In genomic region chr2:124740848-124741247, GRCm38 (mm10) we compare ENCODE assay signal across 13 mouse cellular contexts.
DNase-seq lines count a peak whose midpoint lies in the region; ATAC-seq lines count a peak whose summit lies in the region.
"Had no signal": no experiment of that assay in that cellular context is flagged by ENCODE, and none has a peak within 500 bp of the region (broad histone marks: within the 10 kb centered on the region; RNA-seq: fewer than 3 reads in every experiment).

No protein-coding gene starts in this region.

- no peak overlapping the region for H3K4me3 ChIP-seq in embryonic facial prominence, embryonic 11.5 days (ENCODE audit: low read depth, low read length)
- no peak overlapping the region for H3K4me3 ChIP-seq in embryonic facial prominence, embryonic 10.5 days
- H3K4me3 ChIP-seq in liver, embryonic 11.5 days (ENCODE audit: low read depth, low read length), result no peak overlapping the region
- H3K4me3 ChIP-seq in heart, embryonic 10.5 days, result no peak overlapping the region
- peak overlapping the region; percentile 54 for H3K4me3 ChIP-seq in megakaryocyte, embryonic 14.5 days (replicated peaks)

- H3K9ac ChIP-seq in embryonic facial prominence, embryonic 11.5 days (replicated peaks; ENCODE audit: low read length), result no peak overlapping the region
- H3K9ac ChIP-seq in liver, embryonic 11.5 days (ENCODE audit: low read depth, low read length), result no peak overlapping the region

- H3K4me2 ChIP-seq in embryonic facial prominence, embryonic 11.5 days (ENCODE audit: low read depth, low read length), result no peak overlapping the region
- H3K4me2 ChIP-seq in liver, embryonic 11.5 days, result no peak overlapping the region

- H3K27ac ChIP-seq in embryonic facial prominence, embryonic 11.5 days (replicated peaks; ENCODE audit: low read depth, low read length), result no peak overlapping the region
- no peak overlapping the region for H3K27ac ChIP-seq in embryonic facial prominence, embryonic 10.5 days (replicated peaks)
- H3K27ac ChIP-seq in liver, embryonic 11.5 days (ENCODE audit: low read depth, low read length), result no peak overlapping the region
- 0 out of 2 replicates have a peak overlapping the region, but pooled peaks have one; percentile 36 for H3K27ac ChIP-seq in heart, embryonic 10.5 days

- no peaks in the 10 kb centered on the region for H3K36me3 ChIP-seq in embryonic facial prominence, embryonic 11.5 days (replicated peaks; ENCODE audit: control insufficient read depth, insufficient read depth, low read depth, low read length)
- no peaks in the 10 kb centered on the region for H3K36me3 ChIP-seq in embryonic facial prominence, embryonic 10.5 days (replicated peaks)
- no peaks in the 10 kb centered on the region for H3K36me3 ChIP-seq in liver, embryonic 11.5 days (ENCODE audit: control insufficient read depth, insufficient read depth, low read length)
- H3K36me3 ChIP-seq in heart, embryonic 10.5 days, result no peaks in the 10 kb centered on the region
- H3K36me3 ChIP-seq in megakaryocyte, embryonic 14.5 days (replicated peaks; ENCODE audit: low read length), result no peaks in the 10 kb centered on the region
- H3K36me3 ChIP-seq: G1E had no signal

- ATAC-seq in embryonic facial prominence, embryonic 11.5 days (replicated peaks; ENCODE audit: insufficient number of reproducible peaks, low FRiP score, low TSS enrichment, low read depth), result no peak
- ATAC-seq in liver, embryonic 11.5 days (replicated peaks; ENCODE audit: low FRiP score), result no peak
- ATAC-seq: activated CD4-positive, CD25-positive, alpha-beta regulatory T cell, adult 4 months had no signal

- DNase-seq in embryonic facial prominence, embryonic 11.5 days (ENCODE audit: low spot score), result peak; percentile 28
- no peak for DNase-seq in embryonic facial prominence, embryonic 10.5 days (ENCODE audit: low spot score)
- DNase-seq in liver, embryonic 11.5 days (ENCODE audit: low spot score), result peak; percentile 20
- DNase-seq in liver, result no peak
- no peak for DNase-seq in heart, embryonic 10.5 days (ENCODE audit: low spot score)
- DNase-seq in thymus, postnatal 0 days (ENCODE audit: low spot score), result no peak
- DNase-seq in adrenal gland, adult (ENCODE audit: inconsistent age in 2 of 2, low spot score in 1 of 2), result no peak
- DNase-seq: layer of hippocampus, adult 9-11 months; right cerebral cortex, postnatal 14 days; thymus, adult 2 months had no signal

- no peaks in the 10 kb centered on the region for H3K9me3 ChIP-seq in embryonic facial prominence, embryonic 11.5 days (replicated peaks; ENCODE audit: control insufficient read depth, low read length)
- no peaks in the 10 kb centered on the region for H3K9me3 ChIP-seq in embryonic facial prominence, embryonic 10.5 days
- H3K9me3 ChIP-seq in liver, embryonic 11.5 days (ENCODE audit: control insufficient read depth, low read length), result no peaks in the 10 kb centered on the region
- H3K9me3 ChIP-seq in heart, embryonic 10.5 days, result no peaks in the 10 kb centered on the region
- no peaks in the 10 kb centered on the region for H3K9me3 ChIP-seq in megakaryocyte, embryonic 14.5 days

- no peaks in the 10 kb centered on the region for H3K27me3 ChIP-seq in embryonic facial prominence, embryonic 11.5 days (ENCODE audit: control insufficient read depth, insufficient read depth, low read length)
- H3K27me3 ChIP-seq in embryonic facial prominence, embryonic 10.5 days (replicated peaks; ENCODE audit: low read depth, poor library complexity, severe bottlenecking), result no peaks in the 10 kb centered on the region
- H3K27me3 ChIP-seq in liver, embryonic 11.5 days (replicated peaks; ENCODE audit: control insufficient read depth, insufficient read depth, low read length), result no peaks in the 10 kb centered on the region
- H3K27me3 ChIP-seq in heart, embryonic 10.5 days (ENCODE audit: insufficient read depth, poor library complexity, severe bottlenecking), result no peaks in the 10 kb centered on the region
- H3K27me3 ChIP-seq in megakaryocyte, embryonic 14.5 days (replicated peaks), result no peaks in the 10 kb centered on the region

- WGBS in embryonic facial prominence, embryonic 11.5 days, result 51% methylated on average over 13 of the region's 13 CpGs
- 55% methylated on average over 13 of the region's 13 CpGs for WGBS in embryonic facial prominence, embryonic 10.5 days
- 56% methylated on average over 13 of the region's 13 CpGs for WGBS in liver, embryonic 11.5 days
- 67% methylated on average over 13 of the region's 13 CpGs for WGBS in heart, embryonic 10.5 days

- H3K4me1 ChIP-seq in embryonic facial prominence, embryonic 11.5 days (ENCODE audit: control insufficient read depth, insufficient read depth, low read length), result no peaks in the 10 kb centered on the region
- peaks cover 19% of the 10 kb centered on the region for H3K4me1 ChIP-seq in embryonic facial prominence, embryonic 10.5 days
- no peaks in the 10 kb centered on the region for H3K4me1 ChIP-seq in liver, embryonic 11.5 days (replicated peaks; ENCODE audit: control insufficient read depth, insufficient read depth, low read length)
- no peaks in the 10 kb centered on the region; the same call in 1 of the 2 replicates for H3K4me1 ChIP-seq in heart, embryonic 10.5 days
- peaks cover 55% of the 10 kb centered on the region for H3K4me1 ChIP-seq in megakaryocyte, embryonic 14.5 days

Comparison
In these comparisons a context has a peak if more than half of its experiments do, and no peak if none do; other contexts are left out.
1. DNase-seq: peak in embryonic facial prominence, embryonic 11.5 days (single experiment) and liver, embryonic 11.5 days (single experiment); none in embryonic facial prominence, embryonic 10.5 days (single experiment), liver (single experiment), heart, embryonic 10.5 days (single experiment), thymus, postnatal 0 days (single experiment) and adrenal gland, adult (0 of 2).